Comparison of ENCODE assay signal across 23 mouse cellular contexts in the genomic region with DNA sequence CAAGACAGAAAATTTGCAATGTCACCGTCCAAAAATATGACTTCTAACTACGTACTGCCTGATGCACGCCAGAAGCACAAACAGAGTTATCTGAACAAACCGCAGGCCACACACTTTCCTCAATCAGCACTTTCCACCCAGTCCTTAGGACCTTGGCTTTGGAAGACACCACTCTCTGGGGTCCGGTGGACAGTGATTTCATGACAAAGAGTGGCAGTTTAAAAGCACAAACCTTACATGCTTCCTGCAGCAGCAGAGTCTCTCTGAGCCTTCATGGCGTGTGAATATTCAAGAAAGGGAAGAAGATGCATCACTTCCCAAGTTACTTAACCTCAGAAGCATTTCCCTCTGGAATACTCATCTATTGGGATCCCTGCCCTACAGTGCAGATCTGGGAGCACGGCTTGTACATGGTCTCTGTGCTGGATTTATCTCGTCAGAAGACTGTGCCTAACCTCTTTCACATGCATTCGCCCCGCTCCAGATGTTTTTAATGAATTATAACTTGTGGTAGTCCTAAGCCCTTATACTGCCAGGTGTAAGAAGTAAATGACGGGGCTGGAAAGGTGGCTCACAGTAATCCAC. TPM values are rescaled to one million over a fixed set of nuclear protein-coding genes. Genes with fewer than 3 reads are reported as not detected.
DNase-seq lines count a peak whose midpoint lies in the region; ATAC-seq and TF ChIP-seq lines count a peak whose summit lies in the region.
"Had no signal": no experiment of that assay in that cellular context is flagged by ENCODE, and none has a peak within 500 bp of the region (broad histone marks: within the 10 kb centered on the region; RNA-seq: fewer than 3 reads in every experiment).

No protein-coding gene starts in this region.

- TF ChIP-seq CTCF in forebrain, postnatal 0 days (IDR thresholded peaks at IDR 0.05; ENCODE audit: low read depth): no peak

- H3K27me3 ChIP-seq in heart, embryonic 12.5 days (replicated peaks): no peaks in the 10 kb centered on the region
- H3K27me3 ChIP-seq in forebrain, postnatal 0 days (ENCODE audit: insufficient read depth, low read length): no peaks in the 10 kb centered on the region
- H3K27me3 ChIP-seq: liver, embryonic 15.5 days; lung, embryonic 15.5 days; midbrain, embryonic 13.5 days had no signal

- intact Hi-C loops in gastrocnemius, postnatal 36 days (cut with DNase I): no loop called here

- DNase-seq in gastrocnemius, adult 18-20 months (ENCODE audit: low spot score): peak; percentile 28
- DNase-seq in gastrocnemius, postnatal 36 days: no peak
- DNase-seq in heart, adult 9 months (ENCODE audit: low spot score in 2 of 2): peak; percentile 61 to 67
- DNase-seq in forebrain, postnatal 0 days: no peak
- no peak for DNase-seq in cerebellum, adult 11-12 months
- DNase-seq: adrenal gland, adult 8-10 months; cerebellum, adult 8-10 months; cerebellum, postnatal 36 days; kidney, adult 8-10 months; kidney, postnatal 14 days; layer of hippocampus, postnatal 36 days; right cerebral cortex, postnatal 25 days; thymus, postnatal 14 days had no signal

- WGBS in heart, embryonic 12.5 days: 58% methylated on average over 11 of the region's 11 CpGs
- WGBS in forebrain, postnatal 0 days: 88% methylated on average over 11 of the region's 11 CpGs

- H3K4me2 ChIP-seq in heart, embryonic 12.5 days: no peak overlapping the region
- H3K4me2 ChIP-seq in forebrain, postnatal 0 days (ENCODE audit: low read depth): no peak overlapping the region
- H3K4me2 ChIP-seq: hindbrain, embryonic 14.5 days; liver, embryonic 15.5 days; lung, embryonic 15.5 days; midbrain, embryonic 13.5 days had no signal

- H3K4me3 ChIP-seq in heart, embryonic 12.5 days: no peak overlapping the region
- peak overlapping the region; percentile 53 for H3K4me3 ChIP-seq in brown adipose tissue, adult 24 weeks (ENCODE audit: insufficient read depth, low read depth, low read length)
- H3K4me3 ChIP-seq in forebrain, postnatal 0 days (ENCODE audit: low read depth, low read length): no peak overlapping the region
- H3K4me3 ChIP-seq: liver, embryonic 15.5 days; lung, embryonic 15.5 days; midbrain, embryonic 13.5 days had no signal

- no peaks in the 10 kb centered on the region for H3K36me3 ChIP-seq in heart, embryonic 12.5 days
- H3K36me3 ChIP-seq in forebrain, postnatal 0 days (ENCODE audit: insufficient read depth): no peaks in the 10 kb centered on the region
- H3K36me3 ChIP-seq: liver, embryonic 15.5 days; lung, embryonic 15.5 days; midbrain, embryonic 13.5 days had no signal

- peaks cover 14% of the 10 kb centered on the region; the same call in 1 of the 2 replicates for H3K4me1 ChIP-seq in heart, embryonic 12.5 days (replicated peaks)
- peaks cover 23% of the 10 kb centered on the region for H3K4me1 ChIP-seq in brown adipose tissue, adult 24 weeks (ENCODE audit: control insufficient read depth, insufficient read depth, insufficient read length, low read length)
- H3K4me1 ChIP-seq in forebrain, postnatal 0 days (ENCODE audit: insufficient read depth): no peaks in the 10 kb centered on the region
- H3K4me1 ChIP-seq: liver, embryonic 15.5 days; midbrain, embryonic 13.5 days had no signal

- no peak overlapping the region for H3K27ac ChIP-seq in heart, embryonic 12.5 days (ENCODE audit: poor library complexity, severe bottlenecking)
- H3K27ac ChIP-seq in brown adipose tissue, adult 24 weeks (replicated peaks; ENCODE audit: low read depth, low read length): peak overlapping the region; percentile 98
- H3K27ac ChIP-seq in forebrain, postnatal 0 days (ENCODE audit: low read depth, low read length): no peak overlapping the region
- H3K27ac ChIP-seq: hindbrain, embryonic 14.5 days; liver, embryonic 15.5 days; lung, embryonic 15.5 days; midbrain, embryonic 13.5 days had no signal

- no peaks in the 10 kb centered on the region for H3K9me3 ChIP-seq in heart, embryonic 12.5 days (replicated peaks)
- no peaks in the 10 kb centered on the region for H3K9me3 ChIP-seq in forebrain, postnatal 0 days (ENCODE audit: low read length)
- H3K9me3 ChIP-seq: liver, embryonic 15.5 days; lung, embryonic 15.5 days; midbrain, embryonic 13.5 days had no signal

- no peak overlapping the region for H3K9ac ChIP-seq in heart, embryonic 12.5 days
- H3K9ac ChIP-seq in forebrain, postnatal 0 days: no peak overlapping the region
- H3K9ac ChIP-seq: hindbrain, embryonic 14.5 days; liver, embryonic 15.5 days; lung, embryonic 15.5 days; midbrain, embryonic 13.5 days had no signal

- no peak for ATAC-seq in heart, embryonic 12.5 days (ENCODE audit: insufficient number of reproducible peaks, low FRiP score)
- ATAC-seq in hematopoietic stem cell, adult 5-6 weeks (replicated peaks in 1 of 2; ENCODE audit: insufficient read depth in 1 of 2, low FRiP score in 2 of 2, low TSS enrichment in 1 of 2, low read depth in 1 of 2, poor library complexity in 2 of 2, severe bottlenecking in 2 of 2): peak; percentile 69 to 80; a peak in 3 of 4 replicates
- ATAC-seq in forebrain, postnatal 0 days: no peak
- ATAC-seq: activated CD4-positive, CD25-positive, alpha-beta regulatory T cell, adult 4 months; forebrain, embryonic 14.5 days; inflammation-experienced regulatory T-cells, adult 6 months; midbrain, embryonic 13.5 days had no signal

RNA-seq across cellular contexts. Expression of a gene that starts 49.9 kb away (rescaled TPM):
- 1 to 10 TPM; 4.3 to 8.1 TPM for total RNA-seq in gastrocnemius, adult 18-20 months (2021)
- total RNA-seq in gastrocnemius, postnatal 36 days (2021): 1 to 10 TPM; 5.9 to 6.1 TPM
- 3.2 and 4.1 TPM in 2 replicates for polyA plus RNA-seq in heart, embryonic 12.5 days (2016; fragmentation: Nextera tagmentation; extraction: Ambion mirVana)
- polyA plus RNA-seq in brown adipose tissue, adult 24 weeks (2012; ENCODE audit: insufficient read depth, insufficient read length, missing spikeins): 6.3 and 7.8 TPM in 2 replicates
- total RNA-seq in hematopoietic stem cell, adult 5-6 weeks (2017): 0.30 and 1.5 TPM in 2 replicates
- 9.8 and 19.2 TPM in 2 replicates for total RNA-seq in forebrain, postnatal 0 days (2014; rRNA removed)
- polyA plus RNA-seq in forebrain, postnatal 0 days (2015; fragmentation: Nextera tagmentation; extraction: Ambion mirVana): 1.5 and 2.6 TPM in 2 replicates
- polyA plus RNA-seq: activated CD4-positive, CD25-positive, alpha-beta regulatory T cell, adult 4 months had no signal

Comparison
In these comparisons a context has a peak if more than half of its experiments do, and no peak if none do; other contexts are left out.
1. DNase-seq: peak in gastrocnemius, adult 18-20 months (single experiment) and heart, adult 9 months (2 of 2); none in gastrocnemius, postnatal 36 days (0 of 2), forebrain, postnatal 0 days (single experiment) and cerebellum, adult 11-12 months (single experiment).
2. ATAC-seq: peak in hematopoietic stem cell, adult 5-6 weeks (2 of 2); none in heart, embryonic 12.5 days (single experiment) and forebrain, postnatal 0 days (single experiment).